Mouse (Mus musculus) testis, adult 2 months (tissue): ENCODE results near the gene Kcnj4. TPM values are rescaled to one million over a fixed set of nuclear protein-coding genes. Genes with fewer than 3 reads are reported as not detected.

Source experiments
- H3K27ac ChIP-seq: fragments of 200-500 bp; 2 replicates; pipeline ENCODE4 v1.5.1; 2012; ENCODE audit warnings: low read depth, low read length; ENCODE audit not compliant: control insufficient read depth, insufficient read depth
- H3K27me3 ChIP-seq: fragments of 200-500 bp; 2 replicates; pipeline ENCODE4 v1.6.1; 2012; ENCODE audit warnings: mild to moderate bottlenecking, low read length, moderate library complexity; ENCODE audit not compliant: control insufficient read depth, insufficient read depth
- H3K36me3 ChIP-seq: fragments of 200-500 bp; 2 replicates; pipeline ENCODE4 v1.6.1; 2012; ENCODE audit warnings: mild to moderate bottlenecking, low read length; ENCODE audit not compliant: control insufficient read depth, insufficient read depth
- H3K4me1 ChIP-seq: fragments of 200-500 bp; 2 replicates; pipeline ENCODE4 v1.6.1; 2012; ENCODE audit warnings: low read length; ENCODE audit not compliant: control insufficient read depth, insufficient read depth
- H3K4me3 ChIP-seq: fragments of 200-500 bp; 2 replicates; pipeline ENCODE4 v1.5.1; 2012; ENCODE audit warnings: low read depth, mild to moderate bottlenecking, low read length, moderate library complexity, mixed read lengths; ENCODE audit not compliant: control insufficient read depth
- CTCF ChIP-seq: fragments of 200-500 bp; IDR thresholded peaks from 2 replicates; pipeline ENCODE4 v1.5.1; 2012; ENCODE audit warnings: low read depth, mild to moderate bottlenecking, inconsistent platforms, low read length, moderate library complexity; ENCODE audit not compliant: control insufficient read depth, insufficient read depth, insufficient replicate concordance
- POLR2A ChIP-seq: fragments of 200-500 bp; IDR thresholded peaks from 2 replicates; pipeline ENCODE4 v1.6.1; 2012; ENCODE audit warnings: low read depth, mild to moderate bottlenecking, inconsistent platforms, low read length, moderate library complexity; ENCODE audit not compliant: control insufficient read depth
- polyA plus RNA-seq: library from polyadenylated mRNA; depleted of rRNA; stranded (reverse); fragments of >200 nt; gene quantifications from 2 replicates; pipeline ENCODE4 v1.2.3, GENCODE M21; 2012

Kcnj4 gene
- polyA plus RNA-seq, 1 experiment: 0.58 TPM

DNA sequence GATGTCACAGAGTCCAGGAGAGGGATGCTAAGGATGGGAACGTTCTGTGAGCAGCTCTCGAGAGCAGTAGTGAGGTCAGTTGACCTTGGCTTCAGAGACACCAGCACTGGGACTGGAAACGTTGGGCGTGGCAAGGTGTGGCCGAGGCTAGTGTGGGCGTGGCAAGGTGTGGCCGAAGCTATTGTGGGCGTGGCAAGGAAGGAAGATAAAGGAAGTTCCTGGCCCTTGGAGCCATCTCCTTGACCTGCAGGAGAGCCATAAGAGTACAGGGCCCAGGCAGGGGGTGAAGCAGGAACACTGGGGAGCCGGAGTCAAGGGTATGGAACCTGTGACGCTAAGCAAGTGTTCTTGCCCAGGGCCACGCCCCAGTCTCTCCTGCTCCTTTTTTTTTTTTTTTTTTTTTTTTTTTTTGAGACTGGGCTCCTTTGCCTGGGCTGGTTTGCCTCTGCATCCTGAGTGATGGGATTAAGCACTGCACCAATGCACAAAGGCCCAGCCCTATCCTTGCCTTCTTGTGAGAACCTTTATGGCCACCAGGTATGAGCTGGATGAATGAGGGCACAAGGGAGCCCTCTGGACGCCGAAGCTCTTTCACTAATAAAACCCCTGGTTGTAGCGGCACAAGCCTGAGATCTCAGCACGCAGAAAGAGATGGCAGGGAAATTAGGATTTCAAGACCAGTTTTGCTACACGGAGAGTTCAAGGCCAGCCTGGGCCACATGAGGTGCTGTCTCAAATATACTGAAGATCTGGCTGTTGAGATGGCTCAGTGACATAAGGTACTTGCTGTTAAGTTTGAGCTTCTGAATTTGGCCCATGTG is 14.6 kb upstream of the Kcnj4 start:
- Histone ChIP-seq H3K27ac (no peak overlapping the region), H3K4me3 (no peak overlapping the region)
- TF ChIP-seq CTCF (no peak), POLR2A (no peak)

DNA sequence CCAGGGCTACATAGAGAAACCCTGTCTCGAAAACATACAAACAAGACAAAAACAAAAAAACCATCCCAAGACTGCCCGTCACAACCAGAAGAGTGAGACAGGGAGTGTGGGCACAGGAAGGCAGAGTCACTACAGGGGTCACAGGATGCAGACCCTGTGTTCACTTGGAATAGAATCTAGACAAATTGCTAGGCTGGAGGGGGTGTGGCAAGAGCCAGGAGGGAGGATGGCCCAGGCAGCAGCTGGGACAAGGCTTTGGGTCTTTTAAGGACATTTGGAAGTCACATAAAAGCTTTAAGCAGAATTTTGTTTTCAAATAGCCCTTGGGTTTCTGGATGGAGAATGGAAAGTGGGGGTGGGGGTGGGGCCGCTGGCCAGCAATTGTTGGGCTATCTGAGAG is 13.5 kb upstream of the Kcnj4 start:
- TF ChIP-seq CTCF (no peak), POLR2A (no peak)
- H3K4me1 ChIP-seq: peaks cover 16% of the 10 kb centered on the region
- H3K27ac ChIP-seq: no peak overlapping the region
- no peaks in the 10 kb centered on the region for H3K36me3 ChIP-seq
- no peaks in the 10 kb centered on the region for H3K27me3 ChIP-seq
- no peak overlapping the region for H3K4me3 ChIP-seq

More for the DNA sequence above, 14.6 kb upstream of the Kcnj4 start:
- Histone ChIP-seq H3K4me1 (peaks cover 16% of the 10 kb centered on the region), H3K27me3 (no peaks in the 10 kb centered on the region), H3K36me3 (no peaks in the 10 kb centered on the region)

DNA sequence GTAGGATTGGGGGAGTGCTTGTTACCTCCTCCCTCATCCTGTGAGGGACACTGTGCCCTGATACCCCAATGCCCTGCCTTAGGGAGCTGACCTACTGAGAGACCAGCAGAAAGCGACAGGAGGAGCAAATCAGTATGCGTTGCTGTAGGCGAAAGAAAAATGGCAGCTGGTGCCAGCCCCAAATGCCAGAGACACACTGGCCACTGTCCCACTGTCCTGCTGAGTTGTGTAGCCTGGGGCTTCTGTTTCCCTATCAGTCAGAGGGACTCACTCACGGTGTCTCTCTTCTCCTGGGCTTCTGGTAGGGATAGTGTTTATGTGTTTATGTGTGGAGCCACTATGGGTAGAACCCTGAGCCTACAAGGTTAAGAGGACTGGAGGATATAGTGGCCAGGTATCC is 12.7 kb upstream of the Kcnj4 start:
- H3K4me1 ChIP-seq: peaks cover 16% of the 10 kb centered on the region
- no peak overlapping the region for H3K4me3 ChIP-seq
- no peak for TF ChIP-seq POLR2A
- no peaks in the 10 kb centered on the region for H3K36me3 ChIP-seq
- H3K27ac ChIP-seq: no peak overlapping the region
- no peaks in the 10 kb centered on the region for H3K27me3 ChIP-seq

DNA sequence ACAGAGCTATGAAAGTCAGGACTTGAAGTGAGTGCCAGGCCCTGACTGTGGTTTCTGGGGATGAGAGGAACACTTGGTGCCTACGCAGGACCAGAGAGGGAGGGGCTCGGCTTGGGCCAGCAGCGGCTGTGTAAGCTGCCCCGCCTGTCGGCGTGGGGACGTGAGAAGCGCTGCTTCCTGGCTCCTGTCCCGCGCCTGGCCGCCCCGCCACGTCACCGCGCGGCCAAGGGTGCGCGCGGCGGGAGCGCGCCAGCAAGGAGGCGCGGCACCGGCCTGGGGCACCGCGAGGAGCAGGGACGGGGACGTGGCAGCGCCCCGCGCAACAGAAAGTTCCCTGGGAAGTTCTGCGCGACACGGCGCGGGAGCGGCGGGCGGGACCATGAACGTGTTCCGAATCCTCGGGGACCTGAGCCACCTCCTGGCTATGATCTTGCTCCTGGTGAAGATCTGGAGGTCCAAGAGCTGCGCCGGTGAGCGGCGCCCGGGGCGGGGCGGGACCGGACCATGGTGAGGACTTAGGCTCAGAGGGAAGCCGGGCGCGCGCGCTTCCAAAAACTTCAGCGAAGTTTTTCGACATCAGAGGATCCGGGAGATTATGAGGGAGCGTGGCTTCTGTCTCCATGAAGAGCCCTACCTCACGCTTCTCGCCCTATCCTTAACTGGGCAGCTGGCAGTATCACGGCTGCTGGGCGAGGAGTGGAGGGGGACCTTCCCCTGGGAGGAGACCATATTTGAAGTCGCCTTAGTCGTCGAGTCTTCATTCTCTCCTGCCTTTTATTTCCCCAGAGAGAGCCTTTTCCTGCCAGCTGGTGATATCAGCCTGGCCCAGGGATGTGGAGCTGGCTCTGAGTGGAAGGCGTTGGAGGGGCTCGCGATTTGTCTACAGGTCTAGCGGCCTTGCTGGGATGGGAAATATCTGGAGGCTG is 11.4 kb upstream of the Kcnj4 start, which contains the start of gene Kdelr3:
TSS of gene Kdelr3 (plus strand) at position 241 of the 926 bp plus-strand sequence.
- Histone ChIP-seq H3K27me3 (no peaks in the 10 kb centered on the region), H3K27ac (no peak within 1 kb of the TSS), H3K4me3 (peak within 1 kb of the TSS; percentile 82), H3K4me1 (peaks cover 21% of the 10 kb centered on the region), H3K36me3 (no peaks in the 10 kb centered on the region)
- TF ChIP-seq CTCF (no peak), POLR2A (0 out of 2 replicates have a peak, but pooled peaks have one; percentile 21)

DNA sequence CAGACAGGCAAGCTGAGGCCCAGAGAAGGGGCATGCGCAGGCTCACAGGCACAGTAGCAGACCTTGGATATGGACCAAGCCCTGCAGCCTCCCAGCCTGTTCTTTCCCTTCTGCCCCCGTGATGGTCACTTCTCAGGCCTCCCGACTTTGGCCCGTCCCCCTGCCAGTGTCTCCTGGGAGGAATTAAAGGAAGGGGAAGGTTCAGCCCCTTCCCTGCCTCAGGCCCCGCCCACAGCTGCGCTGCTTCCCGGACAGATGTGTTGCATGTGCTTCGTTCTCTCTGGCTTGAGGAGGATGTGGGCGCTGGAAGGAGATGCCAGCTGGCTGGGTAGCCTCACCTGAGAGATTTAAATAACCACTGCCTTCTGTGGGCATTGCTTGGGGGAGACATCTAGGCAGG is 8.9 kb upstream of the Kcnj4 start:
- no peak overlapping the region for H3K4me3 ChIP-seq
- no peak overlapping the region for H3K27ac ChIP-seq
- peaks cover 23% of the 10 kb centered on the region for H3K4me1 ChIP-seq
- H3K27me3 ChIP-seq: no peaks in the 10 kb centered on the region
- TF ChIP-seq CTCF (no peak), POLR2A (no peak)
- H3K36me3 ChIP-seq: no peaks in the 10 kb centered on the region

DNA sequence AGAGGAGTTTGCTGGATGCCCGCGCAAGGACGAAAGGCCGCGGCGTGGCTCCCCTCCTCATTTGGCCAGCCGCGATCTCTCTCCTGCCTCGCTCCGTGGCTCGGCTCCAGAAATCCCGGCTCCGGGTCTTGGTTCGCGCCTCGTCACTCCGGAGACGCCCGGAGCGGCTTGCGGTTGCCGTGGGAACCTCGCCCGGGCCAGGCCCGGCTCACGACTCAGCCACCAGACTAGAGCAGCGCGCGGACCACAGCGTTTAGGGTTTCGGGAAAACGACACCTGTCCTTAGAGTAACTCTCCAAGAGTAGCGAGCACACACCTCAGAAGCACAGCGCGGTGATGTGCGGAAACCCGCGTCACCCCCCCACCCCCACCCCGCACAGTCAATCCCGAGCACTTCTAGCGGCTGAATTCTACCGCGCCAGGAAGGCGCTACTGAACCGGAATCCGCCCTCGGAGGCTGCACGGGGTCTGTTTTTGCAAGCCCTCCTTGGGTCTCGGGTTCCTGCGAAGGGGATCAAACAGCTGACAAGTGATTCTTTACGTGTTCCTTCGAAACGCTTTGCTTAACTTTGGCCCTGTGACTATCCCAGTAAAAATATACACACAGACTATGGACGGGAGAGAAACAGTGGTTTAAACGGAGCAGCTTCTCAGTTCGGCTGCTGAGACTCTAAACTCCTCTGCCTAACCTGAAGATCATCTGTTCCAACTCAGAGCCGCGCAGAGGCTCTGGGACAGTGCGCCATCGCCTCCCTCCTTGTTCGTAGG is 6.7 kb upstream of the Kcnj4 start:
- H3K36me3 ChIP-seq: no peaks in the 10 kb centered on the region
- H3K27me3 ChIP-seq: no peaks in the 10 kb centered on the region
- peaks cover 19% of the 10 kb centered on the region for H3K4me1 ChIP-seq
- peak overlapping the region; percentile 71 for H3K4me3 ChIP-seq
- TF ChIP-seq POLR2A (no peak), CTCF (no peak)
- no peak overlapping the region for H3K27ac ChIP-seq

DNA sequence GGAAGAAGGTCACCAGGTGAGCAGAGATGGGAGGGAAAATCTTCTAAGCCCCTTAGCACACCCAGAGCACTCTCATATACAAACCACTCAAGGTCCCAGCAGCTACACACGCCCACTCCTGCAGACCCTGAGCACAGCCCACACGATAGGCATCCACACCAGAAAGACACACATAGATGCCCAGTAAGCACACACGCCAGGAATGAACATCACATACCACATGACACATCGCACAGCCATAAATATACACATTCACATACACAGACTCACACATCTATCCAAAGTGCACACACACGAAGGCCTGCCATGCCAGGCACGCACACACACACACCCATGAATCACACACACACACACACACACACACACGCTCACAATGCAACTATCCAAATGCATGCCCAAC is 5.4 kb upstream of the Kcnj4 start:
- Histone ChIP-seq H3K27me3 (no peaks in the 10 kb centered on the region), H3K4me1 (peaks cover 13% of the 10 kb centered on the region), H3K27ac (no peak overlapping the region), H3K4me3 (peak overlapping the region; percentile 60), H3K36me3 (no peaks in the 10 kb centered on the region)
- TF ChIP-seq CTCF: no peak
- no peak for TF ChIP-seq POLR2A
